Mouse (Mus musculus) v-Abl transformed pro-B cells (cell line): Measurements from ENCODE around the gene Nudt22.

ENCODE experiments used
- in situ Hi-C, 2 experiments: fragments of 400-800 bp; cut with MboI; formaldehyde crosslinking; loops; one replicate each; pipeline ENCODE4 v1.15.1; 2025; ENCODE audit not compliant: unreplicated experiment in 2 of 2

Nudt22 gene

DNA sequence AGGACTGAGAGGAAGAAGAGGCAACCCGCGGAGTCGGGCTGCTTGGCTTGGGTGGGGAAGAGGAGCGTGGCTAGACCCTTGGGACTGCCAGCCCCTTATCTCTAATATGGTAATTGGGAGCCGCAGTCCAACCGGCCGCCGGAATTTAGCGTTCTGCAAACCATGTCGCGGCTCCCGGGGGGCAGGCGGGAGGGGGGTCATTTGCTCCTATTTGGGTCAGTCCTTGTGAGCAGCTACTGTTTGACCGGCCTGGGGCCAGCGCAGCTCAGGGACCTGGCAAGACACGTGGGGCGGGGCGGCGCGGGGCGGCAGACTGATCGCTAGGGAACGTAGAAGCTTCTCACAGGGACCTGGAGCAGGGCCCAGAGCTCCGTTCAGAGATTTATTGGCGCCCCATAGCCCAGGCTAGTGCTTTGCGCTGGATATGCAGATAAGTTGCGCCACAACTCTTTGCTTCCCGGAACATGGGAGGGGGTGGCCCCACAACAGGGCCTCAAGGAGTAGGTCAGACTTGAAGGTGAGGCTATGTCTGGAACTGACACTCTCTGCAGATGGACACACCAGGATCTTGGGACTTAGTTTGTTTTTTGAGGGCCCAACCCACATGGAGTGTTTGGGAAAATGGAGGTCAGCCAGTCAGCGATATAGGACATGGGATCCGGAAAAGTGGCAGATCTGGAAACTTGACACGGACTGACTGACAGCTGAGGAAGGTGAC, 43.8 kb downstream of the Nudt22 start:
- in situ Hi-C loops = no loop called here

- in situ Hi-C loops = no loop called here
Measured at GRCm38 (mm10) chr19:6951381-6951968, 44.4 kb downstream of the Nudt22 start.

DNA sequence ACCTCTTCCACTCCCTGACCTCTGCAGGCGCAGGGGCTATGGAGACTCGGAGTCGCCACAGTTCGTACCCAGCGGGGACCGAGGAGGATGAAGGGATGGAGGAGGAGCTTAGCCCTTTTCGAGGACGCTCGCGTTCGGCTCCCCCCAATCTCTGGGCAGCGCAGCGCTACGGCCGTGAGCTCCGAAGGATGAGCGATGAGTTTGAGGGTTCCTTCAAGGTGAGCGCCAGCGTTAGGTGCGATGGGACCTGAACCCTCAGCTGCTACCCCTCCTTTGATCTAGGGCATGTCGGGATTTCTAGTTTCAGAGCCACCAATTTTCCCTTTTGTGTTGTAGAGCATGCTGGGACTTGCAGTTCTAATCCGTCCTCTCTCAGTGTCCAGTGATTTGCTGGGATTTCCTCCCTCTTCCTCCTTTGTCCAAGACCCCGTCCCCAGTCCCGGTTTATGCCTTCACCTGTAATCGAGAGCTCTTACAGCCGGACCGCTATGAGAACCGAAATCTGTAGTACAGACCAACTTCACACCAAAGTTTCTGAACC, 45.2 kb downstream of the Nudt22 start:
- in situ Hi-C loops = no loop called here

DNA sequence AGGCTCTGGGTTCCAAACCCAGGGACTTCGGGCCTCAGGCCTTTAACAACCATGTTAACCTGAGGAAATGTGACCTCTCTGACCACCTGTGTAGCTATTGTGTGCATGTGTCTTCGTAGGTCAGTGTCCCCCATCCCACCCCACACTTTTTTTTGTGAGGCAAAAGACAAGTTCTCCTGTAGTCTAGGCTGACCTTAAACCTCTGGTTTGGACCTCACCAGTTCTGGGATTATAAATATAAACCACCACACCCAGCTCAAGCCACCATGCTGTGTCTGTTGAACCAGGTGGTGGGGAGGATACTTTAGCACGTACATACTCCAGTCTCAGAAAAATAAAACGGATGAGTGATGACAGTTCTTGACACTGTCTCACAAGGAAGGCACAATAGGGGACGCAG, 46.0 kb downstream of the Nudt22 start:
- in situ Hi-C loops = no loop called here

GRCm38 (mm10) chr19:6949532-6949931, 46.4 kb downstream of the Nudt22 start:
- in situ Hi-C loops = no loop called here

DNA sequence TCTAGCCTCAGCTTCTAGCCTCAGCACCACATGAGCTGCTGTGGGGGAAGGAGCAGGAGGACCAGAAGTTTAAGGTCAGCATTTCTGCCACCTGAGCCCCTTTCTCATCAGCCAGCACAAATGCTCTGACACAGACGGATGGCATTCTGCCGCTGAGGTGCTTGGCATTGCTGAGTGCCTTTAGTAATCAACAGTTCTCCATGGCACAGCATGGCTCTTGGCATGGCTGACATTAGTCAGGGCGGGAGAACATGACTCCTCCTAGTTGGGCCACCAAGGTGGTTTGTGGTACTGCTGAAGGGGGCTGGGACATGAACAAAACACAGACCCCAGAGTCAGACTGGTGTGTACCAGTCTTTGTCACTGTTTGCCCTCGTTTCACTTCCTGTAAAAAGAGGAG, 47.7 kb downstream of the Nudt22 start:
- in situ Hi-C loops = no loop called here

GRCm38 (mm10) chr19:6947742-6948141, 48.2 kb downstream of the Nudt22 start:
- in situ Hi-C loops = no loop called here

DNA sequence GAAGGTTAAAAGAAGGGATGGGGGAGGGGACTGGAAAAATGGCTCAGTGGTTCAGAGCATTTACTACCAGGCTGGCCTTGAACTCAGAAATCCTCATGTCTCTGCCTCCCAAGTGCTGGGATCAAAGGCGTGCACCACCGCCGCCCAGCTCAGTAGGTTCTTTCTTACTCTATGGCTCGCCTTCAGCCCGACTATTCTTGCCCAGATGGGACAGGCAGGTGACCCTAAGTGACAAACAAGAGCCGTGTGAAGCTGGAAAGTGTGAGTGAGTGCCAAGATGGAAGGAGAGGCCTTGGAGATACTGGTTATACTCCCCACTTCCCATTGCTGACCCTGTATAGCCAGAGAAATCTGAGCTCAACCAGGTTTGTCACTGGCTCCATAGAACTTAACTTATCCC, 52.2 kb downstream of the Nudt22 start:
- in situ Hi-C loops = no loop called here
